Mouse (Mus musculus) bone marrow, adult 2 months (tissue): ENCODE measurements around the gene Hs2st1. TPM values are rescaled to one million over a fixed set of nuclear protein-coding genes. Genes with fewer than 3 reads are reported as not detected.

Experiments
- H3K27ac ChIP-seq: fragments of 200-500 bp; 2 replicates; pipeline ENCODE4 v1.5.1; 2012; ENCODE audit warnings: low read depth, mild to moderate bottlenecking, control low read depth, inconsistent platforms, low read length; ENCODE audit not compliant: control insufficient read depth, poor library complexity, insufficient read depth
- H3K4me1 ChIP-seq: fragments of 200-500 bp; 2 replicates; pipeline ENCODE4 v1.6.1; 2011; ENCODE audit warnings: low read length; ENCODE audit not compliant: control insufficient read depth, insufficient read depth
- H3K4me3 ChIP-seq: fragments of 200-500 bp; replicated peaks from 2 replicates; pipeline ENCODE3; 2011; ENCODE audit warnings: mild to moderate bottlenecking, low read depth, low read length, control low read depth; ENCODE audit not compliant: control insufficient read depth
- CTCF ChIP-seq: fragments of 200-500 bp; IDR thresholded peaks from 2 replicates; pipeline ENCODE4 v1.5.1; 2011; ENCODE audit warnings: low read length, control low read depth; ENCODE audit not compliant: control insufficient read depth, insufficient read depth
- POLR2A ChIP-seq: fragments of 200-500 bp; IDR thresholded peaks from 2 replicates; pipeline ENCODE4 v1.6.1; 2011; ENCODE audit warnings: low read depth, mild to moderate bottlenecking, control low read depth, low read length, borderline replicate concordance; ENCODE audit not compliant: control insufficient read depth
- WGBS: fragments of 180-500 bp; shearing (Covaris S2); methylation state at CpG from one replicate; pipeline ENCODE4 v1.1.7; 2018; 5-methylcytosine and 5-hydroxymethylcytosine counted together
- polyA plus RNA-seq: library from polyadenylated mRNA; stranded (reverse); fragments of >200 nt; gene quantifications from 2 replicates; pipeline ENCODE4 v1.2.4, GENCODE M21; 2011; ENCODE audit warnings: low replicate concordance; ENCODE audit not compliant: missing spikeins, insufficient read depth, insufficient read length

Hs2st1 gene
- polyA plus RNA-seq, 1 experiment = 5.2 TPM

DNA sequence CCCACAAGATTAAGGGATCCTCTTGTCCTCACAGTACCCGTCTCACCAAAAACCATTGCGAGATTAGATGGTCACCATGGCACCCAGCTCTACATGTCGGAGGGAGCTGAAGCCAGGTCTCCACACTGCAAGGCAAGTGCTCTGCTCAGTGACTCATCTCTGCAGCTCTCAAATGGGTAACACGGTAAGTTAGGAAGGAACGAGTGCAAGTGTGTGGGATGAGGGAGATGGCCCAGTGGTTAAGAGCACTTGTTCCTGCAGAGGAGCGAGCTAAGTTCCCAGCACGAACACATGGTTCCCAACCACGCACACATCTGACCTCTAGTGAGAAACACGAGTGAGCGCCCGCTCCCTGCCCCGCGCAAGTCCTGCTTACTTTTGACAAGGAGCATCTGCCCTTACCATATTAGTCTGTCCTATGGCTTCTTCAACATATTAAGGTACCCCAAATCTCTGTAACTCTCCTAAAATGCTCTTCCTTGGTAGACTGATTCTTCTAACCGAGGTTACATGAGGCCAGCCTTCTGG lies 132.0 kb downstream of the Hs2st1 start:
- TF ChIP-seq POLR2A = no peak
- TF ChIP-seq CTCF = no peak
- Histone ChIP-seq H3K4me1 (no peaks in the 10 kb centered on the region), H3K27ac (no peak overlapping the region), H3K4me3 (no peak overlapping the region)
- WGBS = 90% methylated on average over 14 of the region's 14 CpGs

DNA sequence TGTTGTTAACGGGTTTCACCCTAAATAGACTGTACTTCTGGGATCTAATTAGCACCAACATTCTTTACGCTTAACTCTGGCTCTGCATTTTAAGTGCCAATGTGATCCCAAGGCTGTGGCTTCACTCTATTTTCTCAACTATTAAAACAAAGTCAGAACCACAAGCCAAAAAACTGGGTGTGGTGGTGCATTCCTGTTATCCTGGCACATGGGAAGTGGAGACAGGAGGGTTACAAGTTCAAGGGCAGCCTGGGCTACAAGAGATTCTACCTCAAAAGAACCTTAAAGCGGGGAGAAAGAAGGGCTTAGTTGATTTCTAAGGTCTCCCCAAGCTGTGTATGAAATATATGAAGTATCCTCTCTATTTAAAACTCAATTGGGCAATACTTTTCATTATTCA lies 133.9 kb downstream of the Hs2st1 start:
- WGBS = 86% methylated on average over 3 of the region's 3 CpGs
- H3K4me3 ChIP-seq = no peak overlapping the region
- no peaks in the 10 kb centered on the region for H3K4me1 ChIP-seq
- H3K27ac ChIP-seq = no peak overlapping the region
- TF ChIP-seq CTCF = no peak
- TF ChIP-seq POLR2A = no peak

DNA sequence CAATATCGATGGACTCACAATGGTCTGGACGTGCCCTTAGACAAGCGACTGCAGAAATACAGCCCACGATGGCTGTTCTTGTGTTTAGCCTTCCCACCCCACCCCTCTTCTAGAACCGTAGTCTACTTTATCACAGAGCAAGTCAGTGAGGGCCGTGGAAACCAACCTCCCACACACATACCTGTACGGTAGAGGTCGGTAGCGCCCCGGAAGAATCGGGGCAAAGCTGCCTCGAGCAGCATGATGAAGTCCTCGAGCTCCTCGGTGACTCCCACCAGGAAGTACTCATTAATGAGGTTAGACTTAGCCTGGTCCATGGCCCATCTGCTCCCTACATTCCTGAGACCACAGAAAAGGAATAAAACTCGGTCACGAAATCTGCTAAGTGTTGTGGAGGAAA lies 134.7 kb downstream of the Hs2st1 start:
- H3K4me3 ChIP-seq = no peak overlapping the region
- WGBS = 92% methylated on average over 16 of the region's 16 CpGs
- no peaks in the 10 kb centered on the region for H3K4me1 ChIP-seq
- no peak overlapping the region for H3K27ac ChIP-seq
- TF ChIP-seq CTCF (no peak), POLR2A (no peak)

DNA sequence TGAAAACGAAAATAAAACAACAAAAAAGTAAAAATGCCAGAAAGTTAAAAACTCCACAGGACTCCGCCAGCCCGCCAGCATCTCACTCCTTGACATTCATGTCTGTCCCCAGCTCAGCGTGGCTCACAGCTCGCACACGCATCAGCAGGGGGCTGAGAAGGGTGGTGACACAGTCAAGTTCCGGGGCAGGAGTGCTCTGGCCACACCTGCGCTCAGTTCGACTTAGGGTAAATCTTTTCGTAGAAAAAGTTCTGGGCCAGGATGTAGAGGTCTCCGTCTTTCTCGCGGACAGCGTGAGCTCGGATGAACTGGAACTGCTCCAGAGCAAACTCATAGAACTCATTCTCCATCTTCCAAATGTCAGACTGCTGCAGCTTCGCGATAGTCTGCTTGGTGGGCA lies 135.7 kb downstream of the Hs2st1 start:
- TF ChIP-seq CTCF = no peak
- no peak for TF ChIP-seq POLR2A
- 61% methylated on average over 17 of the region's 17 CpGs for WGBS
- Histone ChIP-seq H3K4me1 (no peaks in the 10 kb centered on the region), H3K27ac (no peak overlapping the region), H3K4me3 (no peak overlapping the region)

DNA sequence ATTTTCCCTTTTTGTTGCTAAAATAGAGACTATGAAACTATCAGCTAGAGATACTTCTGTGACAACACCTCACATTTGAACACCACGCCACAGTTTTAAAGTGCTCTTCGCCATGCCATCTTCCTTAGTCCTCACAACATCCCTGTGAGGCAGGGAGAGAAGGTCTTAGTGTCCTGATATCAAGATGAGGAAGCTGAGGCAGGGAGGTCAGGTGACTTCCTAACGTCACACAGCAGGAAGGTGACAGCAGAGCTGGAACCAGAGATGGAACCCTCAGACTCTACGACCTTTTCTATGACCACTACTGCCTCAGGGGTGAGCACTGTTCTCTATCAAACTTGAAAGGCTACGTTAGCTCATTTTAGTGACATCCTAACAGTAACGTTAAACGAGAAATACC lies 136.9 kb downstream of the Hs2st1 start:
- H3K4me1 ChIP-seq = no peaks in the 10 kb centered on the region
- H3K27ac ChIP-seq = no peak overlapping the region
- H3K4me3 ChIP-seq = no peak overlapping the region
- no peak for TF ChIP-seq CTCF
- WGBS = 78% methylated on average over 7 of the region's 7 CpGs

DNA sequence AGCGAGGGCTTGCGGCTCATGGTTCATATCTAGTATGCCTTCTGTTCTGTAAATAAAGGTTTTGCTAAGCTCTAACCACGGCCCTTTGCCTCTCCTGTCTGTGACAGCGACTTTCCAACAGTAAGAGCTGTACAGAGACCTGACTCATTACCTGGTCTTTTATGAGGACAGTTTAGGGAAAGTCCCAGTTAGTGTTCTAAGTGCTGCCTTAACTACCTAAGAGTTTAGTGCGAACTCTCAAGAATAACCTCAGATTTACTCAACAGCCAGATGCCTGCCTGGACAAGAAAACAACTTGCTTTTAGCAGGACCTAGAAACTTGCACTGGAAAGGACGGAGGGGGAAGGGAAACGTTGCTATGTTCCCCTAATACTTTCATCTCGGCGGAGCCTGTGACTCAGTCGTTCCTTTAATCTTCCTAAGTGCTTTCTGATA lies 137.8 kb downstream of the Hs2st1 start:
- WGBS = 86% methylated on average over 10 of the region's 10 CpGs
- Histone ChIP-seq H3K4me3 (no peak overlapping the region), H3K27ac (no peak overlapping the region), H3K4me1 (no peaks in the 10 kb centered on the region)
- TF ChIP-seq CTCF = no peak
- TF ChIP-seq POLR2A = no peak

DNA sequence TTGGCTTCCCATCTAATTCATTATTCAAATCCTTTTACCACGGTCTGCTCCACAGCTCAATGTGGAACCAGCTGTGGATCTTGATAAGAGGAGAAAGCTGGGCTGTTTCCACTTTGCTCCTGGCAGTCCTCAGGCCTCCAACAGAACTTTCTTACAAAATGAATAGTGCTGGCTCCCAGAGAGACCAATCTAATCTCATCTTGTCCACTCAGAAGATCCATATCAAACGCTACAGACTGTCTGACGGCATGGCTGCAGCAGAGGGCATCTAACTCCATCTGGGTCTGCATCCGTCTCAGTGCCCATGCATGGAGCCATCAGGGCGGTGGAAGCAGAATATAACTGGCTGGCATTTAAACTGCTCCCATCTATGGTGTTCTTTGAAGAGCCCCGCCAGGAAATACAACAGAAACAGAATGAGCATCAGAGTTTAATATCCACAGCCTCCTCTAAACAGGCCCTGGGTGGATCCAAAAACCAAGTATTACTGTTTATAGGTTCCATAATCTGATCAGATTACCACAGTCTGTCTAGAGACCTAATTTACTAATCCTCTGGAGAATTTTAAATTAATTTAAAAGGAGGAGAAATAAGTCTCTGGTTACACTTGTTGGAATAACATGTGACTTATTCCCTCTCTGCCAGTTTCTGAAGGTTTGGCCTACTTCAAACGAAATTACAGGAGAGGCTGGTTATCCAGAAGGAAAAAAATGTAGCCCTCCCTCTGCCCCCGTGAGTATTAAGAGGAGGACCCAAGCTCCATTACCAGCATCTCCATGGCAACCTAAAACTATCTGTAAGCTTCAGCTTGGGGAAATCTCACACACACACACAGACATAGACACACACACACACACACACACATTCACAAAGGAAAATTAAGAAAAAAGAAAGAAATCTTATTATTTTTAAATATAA lies 141.2 kb downstream of the Hs2st1 start:
- 68% methylated on average over 8 of the region's 8 CpGs for WGBS
- no peak for TF ChIP-seq CTCF
- no peak for TF ChIP-seq POLR2A
- no peaks in the 10 kb centered on the region for H3K4me1 ChIP-seq
- no peak overlapping the region for H3K27ac ChIP-seq
- H3K4me3 ChIP-seq = no peak overlapping the region

DNA sequence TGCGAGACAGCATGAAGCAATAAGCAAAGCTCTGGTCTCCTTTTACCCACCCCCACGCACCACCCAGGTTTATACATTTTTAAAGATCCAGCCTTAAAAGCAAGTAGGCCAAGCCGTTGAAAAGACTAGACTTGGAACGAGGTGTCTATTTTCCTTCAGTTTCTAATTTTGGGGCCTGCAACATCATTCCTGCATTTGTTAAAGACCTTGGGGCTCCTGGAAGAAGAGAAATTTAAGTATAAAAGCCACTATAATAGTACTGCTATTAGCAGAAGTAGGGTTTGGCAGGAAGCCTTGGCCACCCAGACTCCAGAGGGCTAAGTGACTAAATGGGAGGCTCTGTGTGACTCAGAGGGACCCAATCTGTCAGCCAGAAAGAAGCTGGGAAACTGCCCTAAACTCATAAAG lies 144.9 kb downstream of the Hs2st1 start:
- WGBS = 86% methylated on average over 4 of the region's 4 CpGs
- no peak overlapping the region for H3K27ac ChIP-seq
- H3K4me1 ChIP-seq = no peaks in the 10 kb centered on the region
- TF ChIP-seq POLR2A (no peak), CTCF (no peak)
- H3K4me3 ChIP-seq = no peak overlapping the region
